9 mouse cellular contexts compared by ENCODE assay signal in genomic region chr13:114896751-114897386, GRCm38 (mm10). TPM values are rescaled to one million over a fixed set of nuclear protein-coding genes. Genes with fewer than 3 reads are reported as not detected.
DNase-seq lines count a peak whose midpoint lies in the region; ATAC-seq and TF ChIP-seq lines count a peak whose summit lies in the region.
"Had no signal": no experiment of that assay in that cellular context is flagged by ENCODE, and none has a peak within 500 bp of the region (broad histone marks: within the 10 kb centered on the region; RNA-seq: fewer than 3 reads in every experiment).

No protein-coding gene starts in this region.

- 44% methylated on average over 10 of the region's 10 CpGs for WGBS in kidney, embryonic 16.5 days
- 90% methylated on average over 10 of the region's 10 CpGs for WGBS in thymus, adult 2 months

- H3K4me2 ChIP-seq in kidney, embryonic 16.5 days (replicated peaks; ENCODE audit: low read depth, low read length), result no peak overlapping the region

- H3K4me3 ChIP-seq in kidney, embryonic 16.5 days (ENCODE audit: low read length), result no peak overlapping the region
- H3K4me3 ChIP-seq in thymus, adult 2 months (ENCODE audit: control insufficient read depth, insufficient read depth, low read length), result no peak overlapping the region

- peak overlapping the region; percentile 1 for H3K27ac ChIP-seq in kidney, embryonic 16.5 days (ENCODE audit: low read length)
- H3K27ac ChIP-seq in thymus, adult 2 months (ENCODE audit: control insufficient read depth, insufficient read depth, low read length), result no peak overlapping the region
- H3K27ac ChIP-seq: macrophage had no signal

- peak; percentile 4 to 12 for DNase-seq in layer of hippocampus, postnatal 14 days (ENCODE audit: low spot score in 2 of 2)
- no peak for DNase-seq in layer of hippocampus, adult 18-20 months (ENCODE audit: low spot score in 2 of 2)
- DNase-seq in heart, adult 8-10 months (ENCODE audit: low spot score), result peak; percentile 82
- peak; percentile 3 for DNase-seq in ovary, postnatal 10 days (ENCODE audit: low spot score)
- no peak for DNase-seq in thymus, adult 2 months
- DNase-seq in thymus, postnatal 10 days (ENCODE audit: low spot score in 2 of 2), result no peak
- no peak for DNase-seq in right cerebral cortex, postnatal 36 days (ENCODE audit: low spot score in 2 of 2)

- peaks cover 9% of the 10 kb centered on the region for H3K4me1 ChIP-seq in kidney, embryonic 16.5 days (ENCODE audit: insufficient read depth, low read length)
- peaks cover 3% of the 10 kb centered on the region; the same call in 1 of the 2 replicates for H3K4me1 ChIP-seq in thymus, adult 2 months (replicated peaks; ENCODE audit: control insufficient read depth, insufficient read depth, low read length)

- H3K9me3 ChIP-seq in kidney, embryonic 16.5 days (ENCODE audit: low read length), result no peaks in the 10 kb centered on the region

- H3K27me3 ChIP-seq in kidney, embryonic 16.5 days (ENCODE audit: insufficient read depth, low read length), result no peaks in the 10 kb centered on the region
- no peaks in the 10 kb centered on the region for H3K27me3 ChIP-seq in thymus, adult 2 months (ENCODE audit: control insufficient read depth, insufficient read depth, low read length)

- H3K9ac ChIP-seq in kidney, embryonic 16.5 days (replicated peaks; ENCODE audit: low read length), result no peak overlapping the region

- no peak for TF ChIP-seq CTCF in thymus, adult 2 months (IDR thresholded peaks at IDR 0.05; ENCODE audit: borderline replicate concordance, control insufficient read depth, extremely low read depth, insufficient read depth, low read length, poor library complexity)

- H3K36me3 ChIP-seq in kidney, embryonic 16.5 days (ENCODE audit: insufficient read depth, low read length), result no peaks in the 10 kb centered on the region
- no peaks in the 10 kb centered on the region for H3K36me3 ChIP-seq in thymus, adult 2 months (ENCODE audit: control insufficient read depth, insufficient read depth, low read length)

- no peak for TF ChIP-seq POLR2A in thymus, adult 2 months (IDR thresholded peaks at IDR 0.05; ENCODE audit: control insufficient read depth, extremely low read depth, insufficient read depth, low read length, poor library complexity)

- peak; percentile 71 for ATAC-seq in kidney, embryonic 16.5 days (ENCODE audit: low FRiP score, low TSS enrichment)

RNA-seq across cellular contexts. Expression of gene Itga2, which starts 35.0 kb away (rescaled TPM):
- total RNA-seq in layer of hippocampus, postnatal 14 days (2021), result under 1 TPM; 0.10 to 0.55 TPM
- under 1 TPM; 0.10 to 0.56 TPM for total RNA-seq in layer of hippocampus, adult 18-20 months (2021)
- total RNA-seq in heart, adult 8-10 months (2022), result 1 to 10 TPM in 1 of 4 experiments, under 1 TPM in 3; 0.53 to 1.1 (median 0.67) TPM
- polyA plus RNA-seq in kidney, embryonic 16.5 days (2015; fragmentation: Nextera tagmentation; extraction: Ambion mirVana), result 2.2 and 2.4 TPM in 2 replicates
- polyA plus RNA-seq in thymus, adult 2 months (2012; rRNA removed), result 0.13 and 0.28 TPM in 2 replicates

Comparison
In these comparisons a context has a peak if more than half of its experiments do, and no peak if none do; other contexts are left out.
1. DNase-seq: peak in layer of hippocampus, postnatal 14 days (2 of 2), heart, adult 8-10 months (single experiment) and ovary, postnatal 10 days (single experiment); none in layer of hippocampus, adult 18-20 months (0 of 2), thymus, adult 2 months (single experiment), thymus, postnatal 10 days (0 of 2) and right cerebral cortex, postnatal 36 days (0 of 2).